Mouse (Mus musculus) layer of hippocampus, postnatal 14 days (tissue): ENCODE measurements around the gene Vmn1r184. TPM values are rescaled to one million over a fixed set of nuclear protein-coding genes. Genes with fewer than 3 reads are reported as not detected.
"Not testable (repeated sequence)": the region's sequence is repeated elsewhere in the genome, so short reads cannot be mapped to it uniquely, and the experiment has no call there.

Experiments used
- DNase-seq, 2 experiments: peaks; one replicate each; pipeline ENCODE4 v3.0.0; 2021 to 2022; ENCODE audit warnings: low spot score in 2 of 2, mixed read lengths in 1 of 2
- long read RNA-seq, 2 experiments: library from polyadenylated mRNA; stranded (forward); transcript quantifications; one replicate each; pipeline ENCODE4 v2.0.0; 2021
- total RNA-seq, 2 experiments: library from RNA; stranded (reverse); gene quantifications; 2 replicates each; pipeline ENCODE4 v1.2.3; 2021

Gene Vmn1r184
- not detected for total RNA-seq
- long read RNA-seq, experiment 1 = 0 reads
- long read RNA-seq, experiment 2 = 0 reads

- not testable (repeated sequence) for DNase-seq
Observed at GRCm38 (mm10) chr7:26260034-26260433, at the start of gene Vmn1r184. Vmn1r184 (plus strand) TSS chr7:26260334.

- not testable (repeated sequence) for DNase-seq
Observed at GRCm38 (mm10) chr7:26303429-26304166, 43.5 kb downstream of the Vmn1r184 start.

GRCm38 (mm10) chr7:26306926-26307325 lies 46.8 kb downstream of the Vmn1r184 start, which contains the start of gene Cyp2a4:
Cyp2a4 (plus strand) TSS chr7:26307169.
- DNase-seq = not testable (repeated sequence)

GRCm38 (mm10) chr7:26311786-26312185 lies 51.7 kb downstream of the Vmn1r184 start:
- DNase-seq = not testable (repeated sequence)

DNA sequence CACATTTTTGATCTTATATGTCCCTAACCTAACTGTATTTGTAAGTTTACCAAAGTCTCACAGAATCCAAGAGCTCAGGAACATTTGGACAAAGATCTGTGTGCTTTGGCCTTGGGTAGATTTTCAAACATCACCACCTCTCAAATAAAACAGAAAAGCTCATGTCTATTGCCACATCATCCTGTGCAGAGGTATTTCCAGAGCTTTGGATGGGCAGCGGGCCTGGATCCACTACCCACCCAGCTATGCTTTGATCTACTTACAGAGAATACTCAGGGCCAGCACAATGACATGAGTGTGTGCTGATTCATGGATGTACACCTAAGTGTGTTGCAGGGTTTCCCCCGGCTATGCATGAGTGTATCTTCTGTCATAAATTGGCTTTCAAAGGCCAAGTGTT lies 55.1 kb downstream of the Vmn1r184 start:
- not testable (repeated sequence) for DNase-seq

DNA sequence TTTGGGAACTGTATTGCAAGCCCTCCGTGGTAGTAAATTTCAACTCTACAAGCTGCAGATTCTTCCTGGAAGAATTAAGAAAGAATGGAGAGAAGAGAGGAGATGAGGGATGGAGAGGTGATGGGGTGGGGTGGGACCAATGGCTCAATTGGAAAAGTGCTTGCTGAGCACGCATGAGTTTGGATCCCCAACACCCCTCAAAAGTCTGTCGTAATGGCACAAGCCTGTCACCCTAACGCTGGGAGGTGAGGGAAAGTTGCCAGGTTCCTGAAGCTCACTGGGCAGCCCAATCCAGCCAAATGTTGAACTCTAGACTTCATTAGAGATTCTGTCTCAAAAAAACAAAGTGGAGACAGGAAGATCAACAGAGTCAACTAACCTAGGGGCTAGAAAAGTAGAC lies 55.7 kb downstream of the Vmn1r184 start:
- DNase-seq = not testable (repeated sequence)

Other genes with a start within 250 kb of the Vmn1r184 start
- gene Cyp2b13, start 198.8 kb upstream of the Vmn1r184 start, total RNA-seq = not detected
- not detected for gene Cyp2b9, start 86.9 kb upstream of the Vmn1r184 start, total RNA-seq
- gene Cyp2a4, start 46.8 kb downstream of the Vmn1r184 start, total RNA-seq = not detected
- not detected for gene Nlrp9c, start 143.4 kb downstream of the Vmn1r184 start, total RNA-seq
- not detected for gene Nlrp4a, start 174.8 kb downstream of the Vmn1r184 start, total RNA-seq